Mouse (Mus musculus) lung, adult 2 months (tissue): ENCODE measurements around the gene Mtmr1. TPM values are rescaled to one million over a fixed set of nuclear protein-coding genes. Genes with fewer than 3 reads are reported as not detected.
"Not testable (repeated sequence)": the region's sequence is repeated elsewhere in the genome, so short reads cannot be mapped to it uniquely, and the experiment has no call there.

ENCODE experiments used
- DNase-seq: peaks from one replicate; pipeline ENCODE4 v3.0.0; 2022
- H3K4me1 ChIP-seq: fragments of 200-500 bp; 2 replicates; pipeline ENCODE4 v1.6.1; 2011; ENCODE audit warnings: low read length; ENCODE audit not compliant: control insufficient read depth, insufficient read depth
- H3K4me3 ChIP-seq: fragments of 200-500 bp; replicated peaks from 2 replicates; pipeline ENCODE3; 2011; ENCODE audit warnings: low read depth, mild to moderate bottlenecking, control low read depth, low read length; ENCODE audit errors: extremely low read depth
- CTCF ChIP-seq: fragments of 200-500 bp; IDR thresholded peaks from 2 replicates; pipeline ENCODE4 v1.5.1; 2011; ENCODE audit warnings: mild to moderate bottlenecking, low read length, control low read depth; ENCODE audit not compliant: insufficient read depth
- POLR2A ChIP-seq: fragments of 200-500 bp; IDR thresholded peaks from 2 replicates; pipeline ENCODE4 v1.6.1; 2011; ENCODE audit warnings: low read depth, mild to moderate bottlenecking, control low read depth, low read length, borderline replicate concordance; ENCODE audit errors: extremely low read depth
- WGBS: fragments of 180-500 bp; shearing (Covaris S2); methylation state at CpG from one replicate; pipeline ENCODE4 v1.1.7; 2018; 5-methylcytosine and 5-hydroxymethylcytosine counted together
- polyA plus RNA-seq: library from polyadenylated mRNA; depleted of rRNA; stranded (reverse); fragments of >200 nt; gene quantifications from 2 replicates; pipeline ENCODE4 v1.2.3, GENCODE M21; 2012; rRNA removed

Gene Mtmr1
- 6.3 and 10.1 TPM in 2 replicates for polyA plus RNA-seq

DNA sequence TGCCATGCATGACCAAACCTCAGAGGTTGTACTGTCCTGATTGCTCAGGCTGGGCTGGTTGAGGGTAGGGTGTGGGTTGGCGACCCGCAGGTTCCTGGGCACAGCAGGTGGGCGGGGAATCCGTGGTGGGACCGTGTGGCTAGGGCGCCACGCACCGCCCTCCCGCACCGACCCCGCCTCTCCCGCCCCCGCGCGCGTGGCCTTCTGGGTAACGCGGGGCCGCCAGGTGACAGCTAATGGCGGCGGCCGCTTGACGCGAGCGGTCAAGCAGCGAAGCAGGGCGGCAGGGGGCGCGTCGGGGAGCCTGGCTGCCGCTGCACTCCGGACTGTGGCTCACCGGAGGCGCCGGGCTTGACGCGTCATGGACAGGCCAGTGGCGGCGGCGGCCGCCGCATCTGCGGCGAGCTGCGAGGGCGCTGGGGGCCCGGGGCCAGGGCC is at the start of gene Mtmr1:
Gene Mtmr1, plus strand, starts transcription at position 207 of the 438 bp plus-strand sequence.
- H3K4me3 ChIP-seq, result peak within 1 kb of the TSS; percentile 91
- 20% methylated on average over 47 of the region's 47 CpGs for WGBS
- peak; percentile 76 for DNase-seq
- H3K4me1 ChIP-seq, result no peaks in the 10 kb centered on the region
- TF ChIP-seq POLR2A (0 out of 2 replicates have a peak, but pooled peaks have one; percentile 16), CTCF (no peak)

- no peak for TF ChIP-seq POLR2A
- no peak for TF ChIP-seq CTCF
These were observed 12.5 kb upstream of the Mtmr1 start for GRCm38 (mm10) chrX:71352033-71352432.

DNA sequence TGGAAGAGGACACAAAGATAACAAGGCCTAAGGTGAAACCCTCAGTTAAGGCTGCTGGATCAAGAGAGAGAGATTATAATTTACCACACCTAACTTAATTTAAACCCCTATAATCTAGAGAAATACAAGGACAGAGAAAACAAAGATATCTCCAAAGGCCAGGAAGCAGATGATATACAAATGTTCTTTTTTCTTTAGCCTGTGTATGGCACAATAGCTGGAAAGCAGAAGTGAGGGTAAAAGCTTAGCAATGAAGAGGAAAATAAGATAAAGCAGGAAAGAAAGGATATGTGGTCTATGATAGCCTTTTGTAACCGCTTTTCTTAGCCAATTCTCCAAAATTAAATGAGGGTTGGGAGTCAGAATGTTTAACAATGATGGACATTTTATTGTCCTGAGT is 9.2 kb upstream of the Mtmr1 start:
- DNase-seq, result no peak
- TF ChIP-seq CTCF, result no peak
- TF ChIP-seq POLR2A, result no peak
- Histone ChIP-seq H3K4me3 (no peak overlapping the region), H3K4me1 (no peaks in the 10 kb centered on the region)
- WGBS, result 46% methylated on average over 1 of the region's 1 CpGs

More at GRCm38 (mm10) chrX:71352033-71352432, 12.5 kb upstream of the Mtmr1 start:
- WGBS, result 71% methylated on average over 1 of the region's 1 CpGs
- Histone ChIP-seq H3K4me3 (no peak overlapping the region), H3K4me1 (no peaks in the 10 kb centered on the region)
- DNase-seq, result no peak

DNA sequence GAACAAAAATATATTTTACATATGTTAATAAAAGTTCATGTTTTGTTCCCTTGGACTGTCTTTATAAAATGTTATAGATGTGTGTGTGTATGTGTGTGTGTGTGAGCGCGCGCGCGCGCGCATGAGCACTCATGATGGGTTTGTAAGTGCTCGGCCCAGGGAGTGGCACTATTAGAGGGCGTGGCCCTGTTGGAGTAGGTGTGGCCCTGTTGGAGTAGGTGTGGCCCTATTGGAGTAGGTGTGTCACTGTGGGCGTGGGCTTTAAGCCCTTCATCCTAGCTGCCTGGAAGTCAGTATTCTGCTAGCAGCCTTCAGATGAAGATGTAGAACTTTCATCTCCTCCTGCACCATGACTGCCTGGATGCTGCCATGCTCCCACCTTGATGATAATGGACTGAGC is 2.8 kb upstream of the Mtmr1 start:
- WGBS, result 84% methylated on average over 10 of the region's 10 CpGs
- DNase-seq, H3K4me3 ChIP-seq, H3K4me1 ChIP-seq: not testable (repeated sequence)

GRCm38 (mm10) chrX:71364062-71364461 is 498 bp upstream of the Mtmr1 start:
- no peak for DNase-seq
- H3K4me1 ChIP-seq, result no peaks in the 10 kb centered on the region
- WGBS, result 57% methylated on average over 5 of the region's 5 CpGs
- TF ChIP-seq POLR2A (no peak), CTCF (no peak)
- no peak overlapping the region for H3K4me3 ChIP-seq

- no peak for DNase-seq
- Histone ChIP-seq H3K4me1 (no peaks in the 10 kb centered on the region), H3K4me3 (peak overlapping the region; percentile 91)
- TF ChIP-seq POLR2A, result no peak
- no peak for TF ChIP-seq CTCF
- WGBS, result 31% methylated on average over 19 of the region's 20 CpGs
These were observed 451 bp downstream of the Mtmr1 start for GRCm38 (mm10) chrX:71365011-71365410.

DNA sequence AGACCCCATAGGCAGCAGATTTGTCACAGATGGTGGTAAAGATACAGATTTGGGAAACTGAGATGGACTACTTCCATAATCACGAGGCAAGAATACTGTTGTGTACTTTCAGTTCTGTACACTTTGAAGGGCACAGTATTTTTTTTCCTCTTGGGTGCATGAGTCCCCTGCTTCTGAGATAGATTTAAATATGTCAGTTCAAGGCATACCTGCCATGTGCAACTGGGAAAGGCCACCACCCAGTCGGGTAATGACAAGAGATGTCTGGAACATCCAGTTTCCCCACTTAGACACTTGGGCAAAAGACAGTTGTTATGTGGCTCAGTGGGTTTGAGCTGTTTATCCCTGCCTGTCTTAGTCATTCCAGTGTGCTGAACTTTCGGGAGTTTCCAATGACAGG is 950 bp downstream of the Mtmr1 start:
- TF ChIP-seq CTCF, result no peak
- no peak for TF ChIP-seq POLR2A
- Histone ChIP-seq H3K4me1 (no peaks in the 10 kb centered on the region), H3K4me3 (peak overlapping the region; percentile 44)
- DNase-seq, result no peak
- WGBS, result 55% methylated on average over 3 of the region's 3 CpGs

DNA sequence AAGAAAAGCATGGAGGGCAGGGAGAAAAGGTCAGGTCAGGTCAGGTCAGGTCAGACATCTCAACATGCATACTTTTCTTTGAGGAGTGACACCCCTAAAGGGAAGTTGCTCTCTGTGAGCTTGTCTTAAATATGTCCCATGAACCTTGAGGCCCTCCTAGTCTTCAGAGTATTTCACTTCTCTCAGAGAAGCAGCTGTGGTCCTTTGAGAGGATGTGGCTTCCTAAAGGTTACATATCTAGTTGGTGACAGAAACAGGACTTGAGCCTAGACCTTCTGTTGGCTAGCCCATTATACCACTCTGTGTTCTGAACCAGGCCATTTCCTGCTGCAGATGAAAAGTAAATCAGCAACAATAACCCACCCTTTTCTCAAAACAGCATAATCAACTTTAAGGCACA is 2.4 kb downstream of the Mtmr1 start:
- H3K4me3 ChIP-seq, result no peak overlapping the region
- DNase-seq, result no peak
- TF ChIP-seq POLR2A (no peak), CTCF (no peak)
- H3K4me1 ChIP-seq, result no peaks in the 10 kb centered on the region

- WGBS, result 91% methylated on average over 1 of the region's 1 CpGs
- H3K4me1 ChIP-seq, result no peaks in the 10 kb centered on the region
- no peak for TF ChIP-seq POLR2A
- no peak for TF ChIP-seq CTCF
- no peak for DNase-seq
- H3K4me3 ChIP-seq, result no peak overlapping the region
These were observed 12.2 kb downstream of the Mtmr1 start for GRCm38 (mm10) chrX:71376781-71377180.

DNA sequence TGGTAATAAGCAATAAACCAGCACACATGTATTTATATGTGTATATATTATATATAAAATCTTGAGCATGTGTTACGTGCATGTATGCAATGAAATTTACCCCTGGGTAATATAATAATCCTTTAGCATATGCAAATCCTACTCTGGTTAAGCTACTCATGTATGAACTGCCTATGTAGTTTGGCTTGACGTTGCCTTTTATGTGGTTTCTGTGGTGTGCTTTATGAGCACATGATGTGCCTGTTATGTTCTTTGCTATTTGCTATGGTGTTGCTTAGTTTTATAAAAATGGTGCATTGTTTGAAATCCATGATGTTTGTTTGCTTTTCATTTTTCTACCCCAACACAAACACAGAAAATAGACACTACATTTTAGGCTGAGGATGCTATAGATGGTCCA is 13.9 kb downstream of the Mtmr1 start:
- TF ChIP-seq CTCF (no peak), POLR2A (no peak)
- 78% methylated on average over 2 of the region's 2 CpGs for WGBS
- no peak for DNase-seq
- Histone ChIP-seq H3K4me3 (no peak overlapping the region), H3K4me1 (no peaks in the 10 kb centered on the region)

DNA sequence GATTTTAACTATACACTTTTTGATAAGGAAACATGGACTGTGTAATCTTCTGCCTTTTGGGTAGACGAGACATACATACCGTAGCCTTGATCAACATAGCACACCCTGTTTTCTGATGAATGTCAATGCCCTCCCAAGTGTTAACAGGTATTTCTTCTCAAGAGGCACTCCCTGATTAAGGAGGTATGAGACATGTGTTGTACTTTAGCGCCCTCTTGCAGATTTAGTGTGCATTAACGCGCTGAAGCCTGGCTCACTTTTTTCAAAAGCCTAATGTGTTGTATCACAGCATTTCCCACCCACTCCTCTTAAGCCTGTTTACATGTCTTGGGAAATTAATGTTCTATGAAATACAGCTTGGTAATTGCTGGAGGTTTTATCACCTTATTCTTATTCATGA is 17.0 kb downstream of the Mtmr1 start:
- no peaks in the 10 kb centered on the region for H3K4me1 ChIP-seq
- DNase-seq, result no peak
- no peak overlapping the region for H3K4me3 ChIP-seq
- no peak for TF ChIP-seq CTCF
- TF ChIP-seq POLR2A, result no peak
- WGBS, result 51% methylated on average over 5 of the region's 5 CpGs
